Mouse (Mus musculus): ENCODE results near the gene Mrto4. TPM values are rescaled to one million over a fixed set of nuclear protein-coding genes. Genes with fewer than 3 reads are reported as not detected.

Gene Mrto4
- polyA plus RNA-seq, 1 experiment: 7.7 TPM

- no peaks in the 10 kb centered on the region for H3K9me3 ChIP-seq (ENCODE audit: control insufficient read depth, low read length)
- H3K27me3 ChIP-seq (ENCODE audit: control insufficient read depth): no peaks in the 10 kb centered on the region
- peaks cover 48% of the 10 kb centered on the region for H3K4me1 ChIP-seq (ENCODE audit: control insufficient read depth)
- TF ChIP-seq GATA1 (IDR thresholded peaks at IDR 0.05; ENCODE audit: low read length): no peak
- peak overlapping the region; percentile 96 for H3K4me3 ChIP-seq (replicated peaks)
- H3K36me3 ChIP-seq (ENCODE audit: control insufficient read depth): peaks cover 56% of the 10 kb centered on the region
These were observed 27.9 kb upstream of the Mrto4 start for GRCm38 (mm10) chr4:139380207-139380748.

- no peaks in the 10 kb centered on the region for H3K27me3 ChIP-seq (ENCODE audit: control insufficient read depth)
- no peaks in the 10 kb centered on the region for H3K9me3 ChIP-seq (ENCODE audit: control insufficient read depth, low read length)
- peaks cover 45% of the 10 kb centered on the region for H3K4me1 ChIP-seq (ENCODE audit: control insufficient read depth)
- H3K36me3 ChIP-seq (ENCODE audit: control insufficient read depth): peaks cover 56% of the 10 kb centered on the region
- TF ChIP-seq GATA1 (IDR thresholded peaks at IDR 0.05; ENCODE audit: low read length): no peak
- H3K4me3 ChIP-seq (replicated peaks): peak overlapping the region; percentile 96
These were observed 27.3 kb upstream of the Mrto4 start for GRCm38 (mm10) chr4:139379719-139380118.

GRCm38 (mm10) chr4:139373531-139373930 is 21.2 kb upstream of the Mrto4 start:
- Histone ChIP-seq H3K27me3 (ENCODE audit: control insufficient read depth) (no peaks in the 10 kb centered on the region), H3K4me1 (ENCODE audit: control insufficient read depth) (peaks cover 3% of the 10 kb centered on the region), H3K36me3 (ENCODE audit: control insufficient read depth) (peaks cover 96% of the 10 kb centered on the region), H3K9me3 (ENCODE audit: control insufficient read depth, low read length) (no peaks in the 10 kb centered on the region), H3K4me3 (replicated peaks) (no peak overlapping the region)
- TF ChIP-seq GATA1 (IDR thresholded peaks at IDR 0.05; ENCODE audit: low read length): no peak
- no peak for TF ChIP-seq TAL1 (IDR thresholded peaks at IDR 0.05; ENCODE audit: low read length)

DNA sequence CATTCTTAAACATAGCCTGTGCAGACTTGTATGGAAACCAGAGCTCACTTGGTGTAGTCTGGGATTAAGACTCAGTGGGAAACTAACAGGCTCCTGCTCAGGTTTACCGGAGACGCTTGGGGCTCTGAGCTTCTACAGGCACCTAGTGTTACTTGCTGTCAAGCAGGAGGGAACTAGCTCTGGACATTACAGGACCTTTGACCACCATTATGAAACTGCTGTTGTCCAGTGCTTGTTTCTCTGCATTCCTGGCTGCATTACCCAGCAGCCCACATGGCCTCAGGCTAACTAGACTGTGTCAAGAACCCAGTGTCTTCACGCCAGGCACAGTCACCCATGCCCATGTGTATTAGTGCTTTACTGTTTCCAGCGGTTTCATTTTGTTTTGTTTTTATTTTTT is 20.8 kb upstream of the Mrto4 start:
- H3K36me3 ChIP-seq (ENCODE audit: control insufficient read depth): peaks cover 98% of the 10 kb centered on the region

GRCm38 (mm10) chr4:139368038-139368437 is 15.7 kb upstream of the Mrto4 start:
- peaks cover 5% of the 10 kb centered on the region for H3K4me1 ChIP-seq (ENCODE audit: control insufficient read depth)
- peaks cover 98% of the 10 kb centered on the region for H3K36me3 ChIP-seq (ENCODE audit: control insufficient read depth)
- H3K9me3 ChIP-seq (ENCODE audit: control insufficient read depth, low read length): no peaks in the 10 kb centered on the region
- no peaks in the 10 kb centered on the region for H3K27me3 ChIP-seq (ENCODE audit: control insufficient read depth)
- H3K4me3 ChIP-seq (replicated peaks): no peak overlapping the region
- TF ChIP-seq TAL1 (IDR thresholded peaks at IDR 0.05; ENCODE audit: low read length) (no peak), GATA1 (IDR thresholded peaks at IDR 0.05; ENCODE audit: low read length) (no peak)

More for the DNA sequence above, 20.8 kb upstream of the Mrto4 start:
- no peaks in the 10 kb centered on the region for H3K9me3 ChIP-seq (ENCODE audit: control insufficient read depth, low read length)
- TF ChIP-seq GATA1 (IDR thresholded peaks at IDR 0.05; ENCODE audit: low read length) (no peak), TAL1 (IDR thresholded peaks at IDR 0.05; ENCODE audit: low read length) (no peak)
- no peaks in the 10 kb centered on the region for H3K27me3 ChIP-seq (ENCODE audit: control insufficient read depth)
- peaks cover 1% of the 10 kb centered on the region for H3K4me1 ChIP-seq (ENCODE audit: control insufficient read depth)
- H3K4me3 ChIP-seq (replicated peaks): no peak overlapping the region

DNA sequence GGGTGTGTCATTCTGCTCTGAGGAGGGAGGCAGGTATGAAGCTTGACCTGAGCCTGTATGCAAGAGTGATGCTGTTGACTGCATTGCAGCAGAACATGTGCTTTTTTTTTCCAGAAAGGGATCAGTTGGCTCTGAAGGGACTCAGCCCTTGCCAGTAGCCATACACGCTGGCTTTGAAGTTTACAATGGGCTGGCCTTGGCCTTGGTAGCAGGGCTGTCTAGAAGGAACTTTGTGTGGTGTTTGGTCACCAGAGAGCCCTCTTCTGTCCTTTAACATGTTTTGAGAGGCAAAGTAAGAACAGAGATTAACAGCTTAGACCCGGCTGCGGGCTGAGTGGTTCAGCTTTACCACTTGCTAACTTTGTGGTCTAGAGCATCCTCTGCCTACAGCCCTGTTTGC is 15.0 kb upstream of the Mrto4 start:
- no peaks in the 10 kb centered on the region for H3K9me3 ChIP-seq (ENCODE audit: control insufficient read depth, low read length)
- peaks cover 98% of the 10 kb centered on the region for H3K36me3 ChIP-seq (ENCODE audit: control insufficient read depth)
- no peak overlapping the region for H3K4me3 ChIP-seq (replicated peaks)
- H3K27me3 ChIP-seq (ENCODE audit: control insufficient read depth): no peaks in the 10 kb centered on the region
- TF ChIP-seq GATA1 (IDR thresholded peaks at IDR 0.05; ENCODE audit: low read length) (no peak), TAL1 (IDR thresholded peaks at IDR 0.05; ENCODE audit: low read length) (no peak)
- H3K4me1 ChIP-seq (ENCODE audit: control insufficient read depth): peaks cover 12% of the 10 kb centered on the region

DNA sequence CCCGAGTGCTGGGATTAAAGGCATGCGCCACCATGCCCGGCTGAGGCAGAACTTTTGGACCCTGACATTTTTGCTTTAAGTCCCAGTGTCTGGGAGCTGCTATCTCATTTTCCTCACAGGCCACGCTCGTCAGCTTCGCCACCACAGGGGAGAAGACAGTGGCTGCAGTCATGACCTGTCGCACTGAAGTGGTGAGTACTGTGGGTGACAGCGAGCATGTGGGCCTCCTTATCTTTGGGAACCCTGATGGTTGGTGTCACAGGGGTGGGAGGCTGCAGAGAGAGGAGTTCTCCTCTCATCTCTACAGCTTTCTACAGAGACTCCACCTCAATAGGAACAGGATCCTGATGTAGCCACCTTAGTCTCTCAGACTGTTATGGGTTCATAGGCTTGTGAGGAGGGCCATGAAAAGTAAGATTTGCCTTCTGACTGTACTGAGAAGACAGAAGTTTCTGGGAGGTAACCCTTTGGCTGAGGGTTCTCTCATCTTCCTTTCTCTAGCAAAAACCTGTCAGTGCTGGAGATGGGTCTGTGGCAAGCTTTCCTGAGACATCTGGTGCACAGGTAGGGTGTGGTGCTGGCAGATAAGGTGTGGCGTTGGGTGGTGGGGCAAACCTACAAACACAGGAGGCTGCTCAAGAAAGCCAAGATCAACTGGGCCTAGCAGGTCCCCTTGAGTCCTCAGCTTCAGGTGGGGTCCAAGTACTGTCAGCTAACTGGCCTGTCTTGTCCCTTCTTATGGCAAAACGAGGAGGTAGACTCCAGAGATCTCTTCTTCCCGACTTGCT is 8.6 kb upstream of the Mrto4 start:
- H3K9me3 ChIP-seq (ENCODE audit: control insufficient read depth, low read length): no peaks in the 10 kb centered on the region
- no peaks in the 10 kb centered on the region for H3K27me3 ChIP-seq (ENCODE audit: control insufficient read depth)
- peak overlapping the region; percentile 40 for H3K4me3 ChIP-seq (replicated peaks)
- peaks cover 55% of the 10 kb centered on the region for H3K4me1 ChIP-seq (ENCODE audit: control insufficient read depth)
- H3K36me3 ChIP-seq (ENCODE audit: control insufficient read depth): peaks cover 99% of the 10 kb centered on the region
- TF ChIP-seq GATA1 (IDR thresholded peaks at IDR 0.05; ENCODE audit: low read length): no peak
- TF ChIP-seq TAL1 (IDR thresholded peaks at IDR 0.05; ENCODE audit: low read length): peak; percentile 56

GRCm38 (mm10) chr4:139357211-139357610 is 4.8 kb upstream of the Mrto4 start:
- Histone ChIP-seq H3K27me3 (ENCODE audit: control insufficient read depth) (no peaks in the 10 kb centered on the region), H3K9me3 (ENCODE audit: control insufficient read depth, low read length) (no peaks in the 10 kb centered on the region), H3K4me3 (replicated peaks) (no peak overlapping the region), H3K36me3 (ENCODE audit: control insufficient read depth) (peaks cover 83% of the 10 kb centered on the region), H3K4me1 (ENCODE audit: control insufficient read depth) (peaks cover 65% of the 10 kb centered on the region)
- TF ChIP-seq TAL1 (IDR thresholded peaks at IDR 0.05; ENCODE audit: low read length) (no peak), GATA1 (IDR thresholded peaks at IDR 0.05; ENCODE audit: low read length) (no peak)

DNA sequence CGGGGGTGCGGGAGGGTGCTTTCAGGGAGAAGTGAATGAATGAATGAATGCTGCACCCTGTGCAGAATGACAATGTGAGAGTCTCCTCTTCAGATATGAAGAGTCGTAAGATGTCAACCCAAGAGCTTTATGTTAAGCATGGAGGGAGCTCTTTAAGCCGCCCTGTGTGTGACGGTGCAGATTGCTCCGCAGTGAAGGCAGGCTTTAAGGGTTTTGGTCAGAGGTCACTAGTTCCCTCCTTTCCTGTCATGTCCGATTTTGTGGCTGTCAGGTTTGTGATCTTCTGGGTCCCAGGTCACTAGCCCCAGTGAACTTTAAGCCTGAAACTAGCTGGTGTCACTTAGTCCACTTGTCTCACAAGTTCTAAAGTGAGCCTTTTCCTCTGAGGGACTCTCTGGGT is 456 bp upstream of the Mrto4 start:
- Histone ChIP-seq H3K9me3 (ENCODE audit: control insufficient read depth, low read length) (no peaks in the 10 kb centered on the region), H3K4me1 (ENCODE audit: control insufficient read depth) (peaks cover 58% of the 10 kb centered on the region), H3K4me3 (replicated peaks) (peak overlapping the region; percentile 81), H3K27me3 (ENCODE audit: control insufficient read depth) (no peaks in the 10 kb centered on the region), H3K36me3 (ENCODE audit: control insufficient read depth) (peaks cover 65% of the 10 kb centered on the region)
- TF ChIP-seq GATA1 (IDR thresholded peaks at IDR 0.05; ENCODE audit: low read length) (no peak), TAL1 (IDR thresholded peaks at IDR 0.05; ENCODE audit: low read length) (no peak)
